Mouse (Mus musculus) heart, embryonic 11.5 days (tissue): Measurements from ENCODE around the gene Ttc21a. TPM values are rescaled to one million over a fixed set of nuclear protein-coding genes. Genes with fewer than 3 reads are reported as not detected.

Experiments
- ATAC-seq: fragments of 200-750 bp; cut with Nextera tagmentation; replicated peaks from 2 replicates; pipeline ENCODE4 v1.8.0; 2017; ENCODE audit warnings: moderate library complexity; ENCODE audit not compliant: insufficient number of reproducible peaks, low FRiP score, low TSS enrichment
- H3K27ac ChIP-seq: fragments of 300-500 bp; sonication (generic); 2 replicates; pipeline ENCODE4 v1.5.1; 2014; ENCODE audit warnings: mild to moderate bottlenecking, low read depth, low read length
- H3K27me3 ChIP-seq: fragments of 300-500 bp; sonication (generic); 2 replicates; pipeline ENCODE4 v1.6.1; 2014; ENCODE audit warnings: mild to moderate bottlenecking, low read length, mixed read lengths; ENCODE audit not compliant: control insufficient read depth, insufficient read depth
- H3K36me3 ChIP-seq: fragments of 300-500 bp; sonication (generic); 2 replicates; pipeline ENCODE4 v1.6.1; 2014; ENCODE audit warnings: mild to moderate bottlenecking, low read length, moderate library complexity, mixed read lengths; ENCODE audit not compliant: control insufficient read depth, insufficient read depth
- H3K4me1 ChIP-seq: fragments of 300-500 bp; sonication (generic); 2 replicates; pipeline ENCODE4 v1.6.1; 2014; ENCODE audit warnings: low read length; ENCODE audit not compliant: control insufficient read depth, insufficient read depth
- H3K4me2 ChIP-seq: fragments of 300-500 bp; sonication (generic); 2 replicates; pipeline ENCODE4 v1.6.1; 2014; ENCODE audit warnings: mild to moderate bottlenecking, moderate library complexity
- H3K4me3 ChIP-seq: fragments of 300-500 bp; sonication (generic); 2 replicates; pipeline ENCODE4 v1.5.1; 2014; ENCODE audit warnings: low read depth, low read length
- H3K9ac ChIP-seq: fragments of 300-500 bp; sonication (generic); 2 replicates; pipeline ENCODE4 v1.6.1; 2014; ENCODE audit warnings: mild to moderate bottlenecking, low read depth, low read length, moderate library complexity
- H3K9me3 ChIP-seq: fragments of 300-500 bp; sonication (generic); replicated peaks from 2 replicates; pipeline ENCODE4 v1.6.1; 2016; ENCODE audit warnings: low read length; ENCODE audit not compliant: control insufficient read depth
- WGBS: fragments of 180-500 bp; shearing (Covaris S2); extraction: QIAGEN DNeasy Blood & Tissue Kit; methylation state at CpG from one replicate; pipeline ENCODE4 v1.1.7; 2014; ENCODE audit not compliant: insufficient replicate concordance; 5-methylcytosine and 5-hydroxymethylcytosine counted together
- polyA plus RNA-seq: library from polyadenylated mRNA; unstranded; fragments of >200 nt; fragmentation: Nextera tagmentation; extraction: Ambion mirVana; gene quantifications from 2 replicates; pipeline ENCODE4 v1.2.1, GENCODE M21; 2014

Gene Ttc21a
- polyA plus RNA-seq, 1 experiment from 2014 or later, result 0.23 TPM

DNA sequence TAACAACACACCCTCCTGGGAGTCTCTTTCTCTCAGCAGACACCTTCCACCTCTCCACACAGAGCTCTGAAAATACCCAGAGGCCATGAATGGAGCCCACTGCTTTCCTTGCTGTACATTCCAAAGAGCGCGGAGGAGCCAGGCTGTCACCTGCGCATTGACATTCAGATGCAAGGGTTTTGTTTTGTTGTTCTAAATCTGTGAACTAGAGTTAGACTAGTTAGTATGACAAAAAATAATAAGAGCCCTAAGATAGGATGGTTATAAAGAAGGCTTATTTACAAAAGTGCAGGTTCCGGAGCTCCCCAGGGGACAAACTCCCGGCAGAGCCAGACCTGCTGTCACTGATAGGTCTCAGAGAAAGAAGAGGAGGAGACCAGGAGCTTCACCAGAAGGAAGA lies 53.9 kb downstream of the Ttc21a start:
- no peaks in the 10 kb centered on the region for H3K4me1 ChIP-seq
- H3K9ac ChIP-seq, result no peak overlapping the region
- no peak overlapping the region for H3K4me2 ChIP-seq
- ATAC-seq, result no peak
- no peak overlapping the region for H3K4me3 ChIP-seq
- no peaks in the 10 kb centered on the region for H3K27me3 ChIP-seq
- H3K36me3 ChIP-seq, result no peaks in the 10 kb centered on the region
- no peak overlapping the region for H3K27ac ChIP-seq
- H3K9me3 ChIP-seq, result no peaks in the 10 kb centered on the region
- WGBS, result 21% methylated on average over 5 of the region's 5 CpGs

- H3K27me3 ChIP-seq, result no peaks in the 10 kb centered on the region
- no peaks in the 10 kb centered on the region for H3K9me3 ChIP-seq
- H3K4me1 ChIP-seq, result no peaks in the 10 kb centered on the region
- H3K36me3 ChIP-seq, result no peaks in the 10 kb centered on the region
- H3K27ac ChIP-seq, result no peak overlapping the region
- no peak for ATAC-seq
- no peak overlapping the region for H3K4me3 ChIP-seq
- no peak overlapping the region for H3K4me2 ChIP-seq
- 53% methylated on average over 10 of the region's 10 CpGs for WGBS
- H3K9ac ChIP-seq, result no peak overlapping the region
Observed at GRCm38 (mm10) chr9:119993092-119993844, 55.9 kb downstream of the Ttc21a start.

- no peak overlapping the region for H3K4me3 ChIP-seq
- H3K27me3 ChIP-seq, result no peaks in the 10 kb centered on the region
- WGBS, result 52% methylated on average over 7 of the region's 7 CpGs
- no peak overlapping the region for H3K27ac ChIP-seq
- H3K4me2 ChIP-seq, result no peak overlapping the region
- H3K4me1 ChIP-seq, result no peaks in the 10 kb centered on the region
- no peak overlapping the region for H3K9ac ChIP-seq
- no peaks in the 10 kb centered on the region for H3K9me3 ChIP-seq
- ATAC-seq, result no peak
- no peaks in the 10 kb centered on the region for H3K36me3 ChIP-seq
Observed at GRCm38 (mm10) chr9:119994207-119994606, 56.8 kb downstream of the Ttc21a start.

DNA sequence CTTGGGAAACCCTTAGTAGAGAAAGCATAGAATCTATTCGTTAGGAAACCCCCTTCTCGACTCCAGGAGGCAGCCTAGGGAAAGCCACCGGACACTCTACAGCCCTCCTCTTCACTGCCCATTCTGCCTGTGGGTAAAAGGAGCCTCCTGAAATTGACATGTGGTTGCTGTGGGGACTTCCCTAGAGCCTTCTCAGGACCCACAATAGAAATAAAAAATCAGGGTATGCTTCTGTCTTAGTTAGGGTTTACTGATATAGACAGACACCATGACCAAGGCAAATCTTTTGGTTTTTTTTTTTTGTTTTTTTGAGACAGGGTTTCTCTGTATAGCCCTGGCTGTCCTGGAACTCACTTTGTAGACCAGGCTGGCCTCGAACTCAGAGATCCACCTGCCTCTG lies 58.7 kb downstream of the Ttc21a start:
- H3K9ac ChIP-seq, result no peak overlapping the region
- H3K4me1 ChIP-seq, result no peaks in the 10 kb centered on the region
- H3K27me3 ChIP-seq, result no peaks in the 10 kb centered on the region
- no peak overlapping the region for H3K4me2 ChIP-seq
- H3K27ac ChIP-seq, result no peak overlapping the region
- no peaks in the 10 kb centered on the region for H3K9me3 ChIP-seq
- no peak overlapping the region for H3K4me3 ChIP-seq
- no peak for ATAC-seq
- H3K36me3 ChIP-seq, result no peaks in the 10 kb centered on the region
- 88% methylated on average over 4 of the region's 4 CpGs for WGBS

DNA sequence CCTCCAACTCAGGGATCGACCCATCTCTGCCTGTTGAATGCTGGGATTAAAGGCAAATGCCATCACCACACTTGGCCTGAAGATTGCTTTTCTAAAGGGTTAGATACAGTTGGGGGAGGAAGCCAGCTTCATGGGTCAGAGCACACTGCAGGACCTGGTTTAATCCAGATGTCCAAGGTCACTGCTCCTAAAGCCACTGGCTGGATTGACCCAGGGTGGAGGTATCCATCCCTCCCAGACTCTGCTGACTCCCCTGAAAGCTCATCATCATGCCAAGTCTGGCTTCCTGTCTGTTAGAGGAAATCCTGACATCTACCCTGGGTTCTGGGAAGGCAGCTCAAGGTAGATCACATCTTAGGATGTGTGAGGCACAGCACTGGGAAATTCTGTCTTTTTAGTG lies 61.4 kb downstream of the Ttc21a start:
- Histone ChIP-seq H3K4me1 (peaks cover 3% of the 10 kb centered on the region), H3K27me3 (no peaks in the 10 kb centered on the region), H3K9ac (no peak overlapping the region), H3K27ac (no peak overlapping the region), H3K36me3 (no peaks in the 10 kb centered on the region), H3K4me2 (no peak overlapping the region), H3K4me3 (no peak overlapping the region), H3K9me3 (no peaks in the 10 kb centered on the region)
- 77% methylated on average over 1 of the region's 1 CpGs for WGBS
- ATAC-seq, result no peak

DNA sequence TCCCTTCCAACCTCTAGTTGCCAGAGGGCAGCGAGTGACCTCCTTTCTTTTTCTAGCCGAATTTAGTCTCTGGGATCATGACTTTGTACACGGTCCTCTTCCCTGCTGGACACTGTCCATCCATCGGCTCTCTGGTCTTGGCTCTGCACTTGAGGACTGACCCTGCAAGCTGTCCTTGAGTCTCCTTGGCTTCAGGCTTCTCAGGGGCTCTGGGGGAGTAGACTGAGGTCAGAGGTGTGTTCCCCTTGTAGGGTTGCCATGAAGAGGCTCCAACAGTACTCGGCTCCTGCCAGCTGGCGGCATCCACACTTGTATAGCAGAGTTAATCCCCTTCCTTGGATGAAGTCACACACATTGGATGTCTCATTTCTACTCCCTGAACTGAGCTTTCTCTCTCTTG lies 62.2 kb downstream of the Ttc21a start:
- Histone ChIP-seq H3K27ac (no peak overlapping the region), H3K9ac (no peak overlapping the region), H3K9me3 (no peaks in the 10 kb centered on the region), H3K4me1 (peaks cover 3% of the 10 kb centered on the region), H3K4me3 (no peak overlapping the region), H3K4me2 (no peak overlapping the region), H3K27me3 (no peaks in the 10 kb centered on the region), H3K36me3 (no peaks in the 10 kb centered on the region)
- ATAC-seq, result no peak
- WGBS, result 78% methylated on average over 6 of the region's 6 CpGs

- no peak overlapping the region for H3K4me2 ChIP-seq
Observed at GRCm38 (mm10) chr9:120000761-120001160, 63.4 kb downstream of the Ttc21a start.

GRCm38 (mm10) chr9:120001945-120002725 lies 64.7 kb downstream of the Ttc21a start:
- Histone ChIP-seq H3K9me3 (no peaks in the 10 kb centered on the region), H3K4me2 (peak overlapping the region; percentile 67), H3K4me3 (peak overlapping the region; percentile 46), H3K27me3 (no peaks in the 10 kb centered on the region), H3K9ac (peak overlapping the region; percentile 68), H3K27ac (peak overlapping the region; percentile 84), H3K4me1 (peaks cover 3% of the 10 kb centered on the region), H3K36me3 (no peaks in the 10 kb centered on the region)
- WGBS, result 9% methylated on average over 31 of the region's 31 CpGs
- peak; percentile 92 for ATAC-seq

More at GRCm38 (mm10) chr9:120000761-120001160, 63.4 kb downstream of the Ttc21a start:
- no peaks in the 10 kb centered on the region for H3K9me3 ChIP-seq
- no peaks in the 10 kb centered on the region for H3K36me3 ChIP-seq
- H3K4me1 ChIP-seq, result peaks cover 3% of the 10 kb centered on the region
- no peaks in the 10 kb centered on the region for H3K27me3 ChIP-seq
- H3K27ac ChIP-seq, result no peak overlapping the region
- WGBS, result 70% methylated on average over 5 of the region's 5 CpGs
- no peak overlapping the region for H3K4me3 ChIP-seq
- no peak overlapping the region for H3K9ac ChIP-seq
- no peak for ATAC-seq
